ENCODE assay signal across 25 mouse cellular contexts in genomic region chr2:74154062-74154461, GRCm38 (mm10).
DNase-seq lines count a peak whose midpoint lies in the region; ATAC-seq and TF ChIP-seq lines count a peak whose summit lies in the region.
"Had no signal": no experiment of that assay in that cellular context is flagged by ENCODE, and none has a peak within 500 bp of the region (broad histone marks: within the 10 kb centered on the region; RNA-seq: fewer than 3 reads in every experiment).

No protein-coding gene starts in this region.

- H3K4me1 ChIP-seq in kidney, adult 2 months (ENCODE audit: control insufficient read depth, insufficient read depth, low read length): 0 out of 2 replicates have a peak, but pooled peaks cover 2% of the 10 kb centered on the region
- peaks cover 13% of the 10 kb centered on the region for H3K4me1 ChIP-seq in stomach, embryonic 16.5 days (ENCODE audit: control insufficient read depth, insufficient read depth, low read length)
- H3K4me1 ChIP-seq: embryonic facial prominence, embryonic 12.5 days had no signal

- no peak overlapping the region for H3K4me2 ChIP-seq in stomach, embryonic 16.5 days (ENCODE audit: low read depth, low read length)
- H3K4me2 ChIP-seq: embryonic facial prominence, embryonic 12.5 days had no signal

- no peak for TF ChIP-seq CTCF in gastrocnemius, adult 2 months (IDR thresholded peaks at IDR 0.05)
- no peak for TF ChIP-seq CTCF in kidney, adult 2 months (conservative IDR thresholded peaks at IDR 0.05; ENCODE audit: insufficient read depth, insufficient read length, low read depth, low read length)
- no peak for TF ChIP-seq CTCF in left cerebral cortex, adult 2 months (IDR thresholded peaks at IDR 0.05)

- intact Hi-C loops in gastrocnemius, adult 2 months (cut with DNase I): no loop called here
- intact Hi-C loops in left cerebral cortex, adult 2 months (cut with DNase I): no loop called here

- WGBS in kidney, adult 2 months: 86% methylated on average over 6 of the region's 6 CpGs
- WGBS in stomach, embryonic 16.5 days: 69% methylated on average over 6 of the region's 6 CpGs

- ATAC-seq in stomach, embryonic 16.5 days (ENCODE audit: insufficient read depth, low FRiP score): peak; percentile 60; the same call in 1 of the 2 replicates
- ATAC-seq: activated CD4-positive, CD25-positive, alpha-beta regulatory T cell, adult 4 months; CD4-positive, CD25-positive, alpha-beta regulatory T cell, adult 4 months; Patski had no signal

- H3K36me3 ChIP-seq in kidney, adult 2 months (ENCODE audit: control insufficient read depth, insufficient read depth, low read length): no peaks in the 10 kb centered on the region
- H3K36me3 ChIP-seq in stomach, embryonic 16.5 days (ENCODE audit: control insufficient read depth, insufficient read depth, low read length): no peaks in the 10 kb centered on the region
- H3K36me3 ChIP-seq: embryonic facial prominence, embryonic 10.5 days; embryonic facial prominence, embryonic 12.5 days; G1E had no signal

- H3K27ac ChIP-seq in gastrocnemius, adult 2 months: peak overlapping the region; percentile 35; the same call in 1 of the 2 replicates
- 0 out of 2 replicates have a peak overlapping the region, but pooled peaks have one; percentile 31 for H3K27ac ChIP-seq in kidney, adult 2 months (ENCODE audit: insufficient read depth, low read depth, low read length)
- peak overlapping the region; percentile 63; the same call in 1 of the 2 replicates for H3K27ac ChIP-seq in left cerebral cortex, adult 2 months
- no peak overlapping the region for H3K27ac ChIP-seq in stomach, embryonic 16.5 days (ENCODE audit: low read length)
- H3K27ac ChIP-seq: embryonic facial prominence, embryonic 12.5 days had no signal

- no peaks in the 10 kb centered on the region for H3K9me3 ChIP-seq in stomach, embryonic 16.5 days (replicated peaks; ENCODE audit: control insufficient read depth, low read length)
- H3K9me3 ChIP-seq: embryonic facial prominence, embryonic 10.5 days; embryonic facial prominence, embryonic 12.5 days; forebrain, embryonic 13.5 days; G1E had no signal

- no peak overlapping the region for H3K4me3 ChIP-seq in gastrocnemius, adult 2 months
- no peak overlapping the region for H3K4me3 ChIP-seq in kidney, adult 2 months (ENCODE audit: insufficient read depth, low read depth, low read length)
- no peak overlapping the region for H3K4me3 ChIP-seq in left cerebral cortex, adult 2 months
- H3K4me3 ChIP-seq in stomach, embryonic 16.5 days (replicated peaks; ENCODE audit: low read length): no peak overlapping the region
- H3K4me3 ChIP-seq: embryonic facial prominence, embryonic 10.5 days; embryonic facial prominence, embryonic 12.5 days; forebrain, embryonic 13.5 days had no signal

- no peaks in the 10 kb centered on the region for H3K27me3 ChIP-seq in kidney, adult 2 months (replicated peaks; ENCODE audit: control insufficient read depth, insufficient read depth, low read length)
- H3K27me3 ChIP-seq in stomach, embryonic 16.5 days (ENCODE audit: control insufficient read depth, insufficient read depth, low read length): no peaks in the 10 kb centered on the region
- H3K27me3 ChIP-seq: CH12.LX had no signal

- no peak overlapping the region for H3K9ac ChIP-seq in stomach, embryonic 16.5 days (ENCODE audit: low read length)
- H3K9ac ChIP-seq: embryonic facial prominence, embryonic 12.5 days; forebrain, embryonic 13.5 days had no signal

- TF ChIP-seq POLR2A in kidney, adult 2 months (IDR thresholded peaks at IDR 0.05; ENCODE audit: low read depth, low read length): no peak

- no peak for DNase-seq in gastrocnemius, adult 2 months
- DNase-seq in gastrocnemius, postnatal 10 days: no peak
- no peak for DNase-seq in kidney, adult 2 months
- no peak for DNase-seq in kidney, postnatal 4 days
- no peak for DNase-seq in left cerebral cortex, adult 2 months (ENCODE audit: extremely low spot score in 1 of 2, low spot score in 2 of 2)
- no peak for DNase-seq in left cerebral cortex, adult 18-20 months (ENCODE audit: low spot score in 2 of 2)
- DNase-seq in natural killer cell, adult 2 months (ENCODE audit: low spot score in 2 of 2): no peak
- DNase-seq: adrenal gland, adult 8-10 months; adrenal gland, postnatal 14 days; adrenal gland, postnatal 36 days; B cell, adult 2 months; cerebellum, adult 11-12 months; cerebellum, adult 2 months; cerebellum, adult 9-10 months; cerebellum, postnatal 10 days; cerebellum, postnatal 25 days had no signal
